Mouse (Mus musculus): ENCODE measurements around the gene Cog1.

The Cog1 gene

DNA sequence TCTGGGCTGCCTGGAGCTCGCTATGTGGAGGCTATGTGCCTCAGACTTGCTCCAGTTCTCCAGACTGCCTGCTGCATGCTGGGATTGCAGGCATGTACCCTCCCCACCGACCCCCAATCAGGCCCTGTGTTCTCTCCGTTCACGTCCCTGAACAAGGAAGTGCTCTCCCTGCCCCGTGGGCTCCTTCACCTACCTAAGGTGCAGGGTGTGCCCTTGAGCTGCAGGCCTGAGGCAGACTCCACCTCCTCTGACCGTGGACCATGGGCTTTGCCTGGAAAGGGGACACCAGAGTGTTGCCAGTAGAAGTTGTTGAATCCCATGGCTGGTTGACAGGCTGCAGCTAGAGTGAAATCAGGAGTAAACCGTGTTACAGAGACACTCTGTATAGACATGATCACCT, 50.7 kb downstream of the Cog1 start:
- DNase-seq (ENCODE audit: low spot score in 2 of 2): no peak

GRCm38 (mm10) chr11:113703758-113704157, 54.8 kb downstream of the Cog1 start:
- peak; percentile 70 to 74 for DNase-seq (ENCODE audit: low spot score in 2 of 2)

DNA sequence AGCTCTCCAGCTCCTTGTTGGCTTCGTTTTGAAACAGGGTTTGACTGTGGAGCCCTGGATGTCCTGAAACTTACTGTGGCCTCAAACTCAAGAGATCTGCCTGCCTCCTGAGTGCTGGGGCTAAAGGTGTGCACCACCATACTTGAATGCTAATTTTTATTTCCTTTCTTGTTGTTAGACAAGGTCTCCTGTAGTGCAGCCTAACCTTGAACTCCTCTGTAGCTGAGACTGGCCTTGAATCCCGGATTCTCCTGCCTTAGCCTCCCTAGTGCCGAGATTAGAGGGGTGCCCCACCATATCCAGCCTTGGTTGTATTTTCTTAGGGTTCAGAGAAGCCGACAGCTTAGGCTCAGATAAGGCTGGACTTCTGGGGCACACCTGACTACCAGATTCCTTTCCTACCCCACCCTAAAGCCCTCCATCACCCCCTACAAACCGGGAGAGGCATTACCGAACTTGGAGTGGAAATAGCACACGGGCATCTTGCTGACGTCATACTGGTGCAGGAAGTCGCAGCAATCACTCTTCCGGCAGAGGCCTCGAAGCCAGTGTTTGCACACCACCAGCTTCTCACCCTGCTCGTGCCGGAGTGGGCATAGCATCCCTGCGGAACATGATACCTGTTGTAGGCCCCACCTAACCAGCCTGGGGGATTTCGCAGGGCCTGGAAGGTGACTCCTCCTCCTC, 57.1 kb downstream of the Cog1 start:
- DNase-seq (ENCODE audit: low spot score in 2 of 2): no peak

- DNase-seq (ENCODE audit: low spot score in 2 of 2): no peak
Measured at GRCm38 (mm10) chr11:113708629-113709213, 59.8 kb downstream of the Cog1 start.

DNA sequence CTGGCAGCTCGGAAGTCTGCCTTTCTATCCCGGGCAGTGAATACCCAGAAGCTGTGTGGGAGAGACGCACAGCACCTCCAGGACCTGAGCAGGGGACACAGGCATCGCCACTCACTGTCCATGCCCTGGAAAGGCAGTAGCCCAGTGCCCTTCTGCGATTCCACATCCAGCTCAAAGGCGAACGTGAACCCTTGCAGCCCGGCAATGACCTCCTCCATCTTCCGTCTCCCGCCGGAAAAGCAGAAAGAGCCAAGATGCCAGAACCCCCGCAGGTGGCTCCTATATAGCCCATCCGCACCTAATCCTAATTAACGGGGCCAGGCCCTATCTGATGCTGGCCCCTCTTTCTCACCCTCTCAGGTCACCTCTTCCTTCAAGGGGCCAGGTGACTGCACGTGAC, 60.3 kb downstream of the Cog1 start:
- DNase-seq (ENCODE audit: low spot score in 2 of 2): no peak

DNA sequence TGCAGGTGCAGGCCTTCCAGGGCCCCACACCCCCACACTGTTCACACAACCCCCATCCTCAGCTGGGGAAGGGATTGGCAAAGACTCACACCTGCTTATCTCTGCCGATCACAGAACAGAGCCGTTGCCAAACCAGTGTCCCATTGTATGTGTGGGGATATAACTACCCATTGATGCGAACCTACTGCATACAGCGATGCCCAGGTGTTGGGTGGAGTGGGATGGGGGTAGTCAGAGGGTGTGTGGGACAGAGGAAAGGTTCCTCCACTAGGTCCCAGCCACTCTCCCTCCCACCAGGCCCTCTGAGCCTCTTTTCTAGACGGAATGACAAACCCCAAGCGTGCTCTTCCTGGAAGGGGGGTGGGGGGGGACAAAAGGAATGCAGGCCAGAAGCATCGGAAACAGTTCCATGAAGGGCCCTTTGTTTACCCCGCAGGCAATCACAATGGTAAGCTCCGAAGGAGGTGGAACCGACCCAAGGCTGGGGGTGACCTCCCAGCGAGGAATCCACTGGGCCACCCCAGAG, 60.8 kb downstream of the Cog1 start, which contains the start of gene Cpsf4l:
Gene Cpsf4l (minus strand): TSS at position 287 of the 526 bp plus-strand sequence.
- no peak for DNase-seq (ENCODE audit: low spot score in 2 of 2)

GRCm38 (mm10) chr11:113710257-113710777, 61.3 kb downstream of the Cog1 start:
- DNase-seq (ENCODE audit: low spot score in 2 of 2): no peak

- DNase-seq (ENCODE audit: low spot score in 2 of 2): no peak
Measured at GRCm38 (mm10) chr11:113711061-113711460, 62.1 kb downstream of the Cog1 start.

DNA sequence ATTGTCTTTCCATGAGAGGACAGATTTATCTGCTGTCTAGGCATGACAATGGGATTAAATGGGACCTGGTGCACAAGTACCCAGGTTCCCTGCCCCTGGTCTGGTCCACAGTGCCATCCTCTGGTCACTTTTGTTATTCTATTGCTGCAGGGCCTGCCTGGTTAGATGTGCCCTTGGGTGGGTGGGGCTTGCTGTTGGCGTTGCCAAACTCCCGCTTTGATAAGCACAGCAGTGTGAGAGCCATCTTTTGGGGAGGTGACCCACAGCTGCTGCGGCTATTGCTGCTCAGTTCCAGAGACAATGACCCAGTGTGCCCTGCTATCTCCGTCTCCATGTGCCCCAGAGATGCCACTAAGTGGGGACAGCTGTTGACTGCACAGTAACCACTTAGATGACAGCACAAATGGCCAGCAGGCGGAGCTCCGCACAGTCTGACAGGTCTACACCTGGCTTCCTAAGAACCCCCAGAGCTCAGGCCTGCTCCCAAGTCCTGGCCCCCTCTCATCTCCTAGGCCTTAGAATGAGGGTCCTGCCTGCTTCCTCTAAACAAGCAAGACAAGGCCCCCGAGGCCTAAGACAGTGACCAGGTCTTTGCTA, 66.2 kb downstream of the Cog1 start:
- no peak for DNase-seq (ENCODE audit: low spot score in 2 of 2)

DNA sequence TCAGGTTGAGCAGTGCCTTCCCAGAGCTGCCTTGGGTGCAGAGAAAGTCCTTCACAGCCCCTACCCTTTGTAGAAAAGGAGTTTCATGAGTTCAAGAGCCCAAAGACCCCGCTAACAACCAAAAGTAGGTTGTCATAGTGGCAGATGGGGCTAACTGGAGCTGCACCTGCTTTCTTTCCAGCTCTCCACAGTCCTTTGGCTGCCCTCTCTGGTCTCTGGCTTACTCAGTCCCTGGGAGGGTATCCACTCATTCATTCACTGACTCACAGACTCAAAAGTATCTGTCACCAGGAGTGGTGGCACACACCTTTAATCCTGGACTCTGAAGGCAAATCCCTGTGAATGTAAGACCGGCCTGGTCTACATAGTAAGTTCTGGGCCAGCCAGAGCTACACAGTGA, 67.2 kb downstream of the Cog1 start:
- DNase-seq (ENCODE audit: low spot score in 2 of 2): no peak

All from urinary bladder, postnatal 4 days (tissue).